Mouse (Mus musculus) erythroblast, embryonic 14.5 days (primary cell): Measurements from ENCODE around the gene Cavin2.

Source experiments
- GATA1 ChIP-seq: IDR thresholded peaks from 2 replicates; pipeline ENCODE4 v1.6.1; 2012; ENCODE audit warnings: low read length, inconsistent platforms, mixed read lengths
- TAL1 ChIP-seq: IDR thresholded peaks from 3 replicates; pipeline ENCODE4 v1.6.1; 2012; ENCODE audit warnings: low read length, inconsistent platforms, mixed read lengths

DNA sequence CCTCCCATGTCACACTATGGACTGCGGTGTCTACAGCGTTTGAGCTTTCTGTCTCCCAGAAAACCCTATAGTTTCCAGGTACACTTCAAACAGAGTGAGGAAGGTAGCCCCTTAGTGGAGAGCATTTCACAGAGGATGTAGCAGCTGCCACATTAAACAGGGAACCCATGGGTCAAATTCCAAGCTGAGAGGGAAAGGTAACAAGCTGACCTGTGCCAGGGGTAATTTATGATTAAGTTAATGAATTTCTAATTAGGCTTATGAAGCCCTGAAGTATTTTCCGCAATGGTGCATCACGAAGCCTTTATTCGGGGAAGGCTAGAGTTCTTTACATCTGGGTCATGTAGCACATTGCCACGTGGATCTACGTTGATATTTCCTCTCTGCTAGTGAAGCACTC lies 59.7 kb downstream of the Cavin2 start:
- TF ChIP-seq TAL1 (no peak), GATA1 (no peak)
